Mouse (Mus musculus) embryonic facial prominence, embryonic 10.5 days (tissue): Measurements from ENCODE around the gene Etnk2. TPM values are rescaled to one million over a fixed set of nuclear protein-coding genes. Genes with fewer than 3 reads are reported as not detected.

Experiments used
- DNase-seq: peaks from one replicate; pipeline ENCODE4 v3.0.0-alpha.2; 2017; ENCODE audit warnings: low spot score
- H3K27ac ChIP-seq: fragments of 300-500 bp; sonication (generic); replicated peaks from 2 replicates; pipeline ENCODE4 v1.5.1; 2016; ENCODE audit warnings: mild to moderate bottlenecking
- H3K27me3 ChIP-seq: fragments of 300-500 bp; sonication (generic); replicated peaks from 2 replicates; pipeline ENCODE4 v1.6.1; 2016; ENCODE audit warnings: low read depth, mild to moderate bottlenecking; ENCODE audit not compliant: poor library complexity, severe bottlenecking
- H3K36me3 ChIP-seq: fragments of 300-500 bp; sonication (generic); replicated peaks from 2 replicates; pipeline ENCODE4 v1.6.1; 2016; ENCODE audit warnings: mild to moderate bottlenecking, moderate library complexity
- H3K4me1 ChIP-seq: fragments of 300-500 bp; sonication (generic); 2 replicates; pipeline ENCODE4 v1.6.1; 2016
- H3K4me3 ChIP-seq: fragments of 300-500 bp; sonication (generic); 2 replicates; pipeline ENCODE4 v1.5.1; 2016; ENCODE audit warnings: mild to moderate bottlenecking, moderate library complexity
- H3K9me3 ChIP-seq: fragments of 300-500 bp; sonication (generic); 2 replicates; pipeline ENCODE4 v1.6.1; 2016; ENCODE audit warnings: mild to moderate bottlenecking
- WGBS: fragments of 180-500 bp; shearing (Covaris S2); methylation state at CpG from one replicate; pipeline ENCODE4 v1.1.7; 2016; 5-methylcytosine and 5-hydroxymethylcytosine counted together
- polyA plus RNA-seq: library from polyadenylated mRNA; unstranded; fragments of >200 nt; fragmentation: Nextera tagmentation; extraction: Ambion mirVana; gene quantifications from 2 replicates; pipeline ENCODE4 v1.2.1, GENCODE M21; 2016

The Etnk2 gene
- polyA plus RNA-seq: 2.6 and 3.3 TPM in 2 replicates

GRCm38 (mm10) chr1:133363276-133364021 is at the start of gene Etnk2:
Etnk2 (plus strand) TSS chr1:133363572.
- peak within 1 kb of the TSS; percentile 36 for H3K27ac ChIP-seq
- H3K27me3 ChIP-seq: peaks cover 65% of the 10 kb centered on the region
- no peaks in the 10 kb centered on the region for H3K36me3 ChIP-seq
- WGBS: under 1% methylated on average over 52 of the region's 52 CpGs
- H3K4me3 ChIP-seq: peak within 1 kb of the TSS; percentile 81
- H3K4me1 ChIP-seq: peaks cover 48% of the 10 kb centered on the region
- peak; percentile 92 for DNase-seq
- H3K9me3 ChIP-seq: no peaks in the 10 kb centered on the region

- H3K9me3 ChIP-seq: peaks cover 5% of the 10 kb centered on the region; the same call in 1 of the 2 replicates
- WGBS: 20% methylated on average over 8 of the region's 8 CpGs
- peak; percentile 78 for DNase-seq
These were observed 49.0 kb upstream of the Etnk2 start for GRCm38 (mm10) chr1:133314364-133314763.

GRCm38 (mm10) chr1:133315775-133316174 is 47.6 kb upstream of the Etnk2 start:
- Histone ChIP-seq H3K9me3 (peaks cover 5% of the 10 kb centered on the region; the same call in 1 of the 2 replicates), H3K4me3 (no peak overlapping the region), H3K36me3 (no peaks in the 10 kb centered on the region), H3K27ac (no peak overlapping the region), H3K27me3 (peaks cover 17% of the 10 kb centered on the region), H3K4me1 (peaks cover 14% of the 10 kb centered on the region)
- WGBS: 89% methylated on average over 6 of the region's 6 CpGs
- DNase-seq: no peak

More at GRCm38 (mm10) chr1:133314364-133314763, 49.0 kb upstream of the Etnk2 start:
- Histone ChIP-seq H3K27ac (no peak overlapping the region), H3K36me3 (no peaks in the 10 kb centered on the region), H3K4me3 (no peak overlapping the region), H3K4me1 (peaks cover 21% of the 10 kb centered on the region), H3K27me3 (peaks cover 23% of the 10 kb centered on the region)

GRCm38 (mm10) chr1:133316577-133316976 is 46.8 kb upstream of the Etnk2 start:
- H3K27me3 ChIP-seq: peaks cover 12% of the 10 kb centered on the region
- H3K4me3 ChIP-seq: no peak overlapping the region
- DNase-seq: no peak
- no peak overlapping the region for H3K27ac ChIP-seq
- H3K36me3 ChIP-seq: no peaks in the 10 kb centered on the region
- 86% methylated on average over 4 of the region's 4 CpGs for WGBS
- peaks cover 14% of the 10 kb centered on the region for H3K4me1 ChIP-seq
- peaks cover 5% of the 10 kb centered on the region; the same call in 1 of the 2 replicates for H3K9me3 ChIP-seq

GRCm38 (mm10) chr1:133317149-133317548 is 46.2 kb upstream of the Etnk2 start:
- no peak overlapping the region for H3K27ac ChIP-seq
- H3K36me3 ChIP-seq: no peaks in the 10 kb centered on the region
- no peak overlapping the region for H3K4me3 ChIP-seq
- peaks cover 8% of the 10 kb centered on the region for H3K27me3 ChIP-seq
- DNase-seq: no peak
- WGBS: 75% methylated on average over 1 of the region's 1 CpGs
- peaks cover 5% of the 10 kb centered on the region; the same call in 1 of the 2 replicates for H3K9me3 ChIP-seq
- H3K4me1 ChIP-seq: peaks cover 10% of the 10 kb centered on the region

- Histone ChIP-seq H3K27me3 (peaks cover 9% of the 10 kb centered on the region), H3K4me3 (no peak within 1 kb of the TSS), H3K36me3 (no peaks in the 10 kb centered on the region), H3K27ac (no peak within 1 kb of the TSS), H3K4me1 (peaks cover 12% of the 10 kb centered on the region), H3K9me3 (peaks cover 5% of the 10 kb centered on the region; the same call in 1 of the 2 replicates)
- no peak for DNase-seq
- 86% methylated on average over 13 of the region's 13 CpGs for WGBS
These were observed 42.0 kb upstream of the Etnk2 start, which contains the start of gene Kiss1 for GRCm38 (mm10) chr1:133321267-133321925. Kiss1 (plus strand) TSS chr1:133321875.

- Histone ChIP-seq H3K4me1 (peaks cover 12% of the 10 kb centered on the region), H3K4me3 (no peak overlapping the region), H3K27me3 (peaks cover 28% of the 10 kb centered on the region), H3K9me3 (peaks cover under 1% of the 10 kb centered on the region; the same call in 1 of the 2 replicates), H3K27ac (no peak overlapping the region), H3K36me3 (no peaks in the 10 kb centered on the region)
- DNase-seq: peak; percentile 22
- WGBS: 46% methylated on average over 5 of the region's 5 CpGs
These were observed 40.0 kb upstream of the Etnk2 start for GRCm38 (mm10) chr1:133323333-133323732.

GRCm38 (mm10) chr1:133325951-133326350 is 37.4 kb upstream of the Etnk2 start:
- Histone ChIP-seq H3K27me3 (peaks cover 53% of the 10 kb centered on the region), H3K4me1 (peaks cover 21% of the 10 kb centered on the region), H3K4me3 (no peak overlapping the region), H3K27ac (no peak overlapping the region), H3K9me3 (no peaks in the 10 kb centered on the region), H3K36me3 (no peaks in the 10 kb centered on the region)
- WGBS: 86% methylated on average over 8 of the region's 8 CpGs
- DNase-seq: no peak

- Histone ChIP-seq H3K27me3 (peaks cover 65% of the 10 kb centered on the region), H3K4me3 (no peak overlapping the region), H3K36me3 (no peaks in the 10 kb centered on the region), H3K9me3 (no peaks in the 10 kb centered on the region), H3K27ac (no peak overlapping the region), H3K4me1 (peaks cover 21% of the 10 kb centered on the region)
- no peak for DNase-seq
- 49% methylated on average over 5 of the region's 5 CpGs for WGBS
These were observed 36.3 kb upstream of the Etnk2 start for GRCm38 (mm10) chr1:133327094-133327493.

- H3K27ac ChIP-seq: no peak overlapping the region
- H3K4me1 ChIP-seq: peaks cover 15% of the 10 kb centered on the region
- no peak overlapping the region for H3K4me3 ChIP-seq
- no peaks in the 10 kb centered on the region for H3K36me3 ChIP-seq
- no peaks in the 10 kb centered on the region for H3K9me3 ChIP-seq
- no peak for DNase-seq
- WGBS: 59% methylated on average over 6 of the region's 6 CpGs
- H3K27me3 ChIP-seq: peaks cover 77% of the 10 kb centered on the region
These were observed 35.0 kb upstream of the Etnk2 start for GRCm38 (mm10) chr1:133328299-133328795.

- H3K4me1 ChIP-seq: peaks cover 9% of the 10 kb centered on the region
- H3K27ac ChIP-seq: no peak overlapping the region; the same call in 1 of the 2 replicates
- peaks cover 77% of the 10 kb centered on the region for H3K27me3 ChIP-seq
- WGBS: 7% methylated on average over 34 of the region's 34 CpGs
- H3K36me3 ChIP-seq: no peaks in the 10 kb centered on the region
- no peaks in the 10 kb centered on the region for H3K9me3 ChIP-seq
- peak overlapping the region; percentile 47 for H3K4me3 ChIP-seq
- DNase-seq: peak; percentile 52
These were observed 34.3 kb upstream of the Etnk2 start for GRCm38 (mm10) chr1:133328896-133329637.

GRCm38 (mm10) chr1:133329638-133329964 is 33.8 kb upstream of the Etnk2 start:
- 28% methylated on average over 7 of the region's 7 CpGs for WGBS
- H3K27ac ChIP-seq: no peak overlapping the region; the same call in 1 of the 2 replicates

More at GRCm38 (mm10) chr1:133329638-133329964, 33.8 kb upstream of the Etnk2 start:
- Histone ChIP-seq H3K4me3 (peak overlapping the region; percentile 47), H3K4me1 (peaks cover 9% of the 10 kb centered on the region), H3K9me3 (no peaks in the 10 kb centered on the region), H3K27me3 (peaks cover 77% of the 10 kb centered on the region), H3K36me3 (no peaks in the 10 kb centered on the region)
- no peak for DNase-seq
